Mouse (Mus musculus) cortical plate, adult 2 months (tissue): ENCODE results near the gene Samd14. TPM values are rescaled to one million over a fixed set of nuclear protein-coding genes. Genes with fewer than 3 reads are reported as not detected.

Source experiments
- H3K27ac ChIP-seq: fragments of 200-500 bp; 2 replicates; pipeline ENCODE4 v1.5.1; 2012; ENCODE audit warnings: low read length, control low read depth, inconsistent platforms; ENCODE audit not compliant: insufficient read depth
- H3K4me1 ChIP-seq: fragments of 200-500 bp; 2 replicates; pipeline ENCODE4 v1.6.1; 2011; ENCODE audit warnings: low read length; ENCODE audit not compliant: control insufficient read depth, insufficient read depth
- H3K4me3 ChIP-seq: fragments of 200-500 bp; 2 replicates; pipeline ENCODE4 v1.5.1; 2011; ENCODE audit warnings: mild to moderate bottlenecking, low read length, control low read depth; ENCODE audit not compliant: insufficient read depth
- CTCF ChIP-seq: fragments of 200-500 bp; IDR thresholded peaks from 2 replicates; pipeline ENCODE4 v1.5.1; 2011; ENCODE audit warnings: mild to moderate bottlenecking, control low read depth, low read length; ENCODE audit not compliant: insufficient read depth; ENCODE audit errors: extremely low read depth
- POLR2A ChIP-seq: fragments of 200-500 bp; IDR thresholded peaks from 2 replicates; pipeline ENCODE4 v1.6.1; 2011; ENCODE audit warnings: mild to moderate bottlenecking, low read length, control low read depth; ENCODE audit not compliant: insufficient read depth; ENCODE audit errors: extremely low read depth
- polyA plus RNA-seq: library from polyadenylated mRNA; depleted of rRNA; stranded (reverse); fragments of >200 nt; gene quantifications from 2 replicates; pipeline ENCODE4 v1.2.3, GENCODE M21; 2012; rRNA removed

Samd14 gene
- polyA plus RNA-seq, 1 experiment, result 18.0 TPM

GRCm38 (mm10) chr11:95069226-95069957 lies 59.7 kb downstream of the Samd14 start:
- Histone ChIP-seq H3K4me3 (no peak overlapping the region), H3K27ac (no peak overlapping the region), H3K4me1 (no peaks in the 10 kb centered on the region)
- TF ChIP-seq CTCF, result no peak
- no peak for TF ChIP-seq POLR2A

- TF ChIP-seq POLR2A (no peak), CTCF (no peak)
- Histone ChIP-seq H3K27ac (no peak overlapping the region), H3K4me3 (no peak overlapping the region), H3K4me1 (no peaks in the 10 kb centered on the region)
Measured at GRCm38 (mm10) chr11:95070140-95071107, 60.7 kb downstream of the Samd14 start.

- Histone ChIP-seq H3K4me3 (no peak overlapping the region), H3K4me1 (no peaks in the 10 kb centered on the region), H3K27ac (no peak overlapping the region)
- TF ChIP-seq POLR2A (no peak), CTCF (no peak)
Measured at GRCm38 (mm10) chr11:95071266-95071665, 61.6 kb downstream of the Samd14 start.

GRCm38 (mm10) chr11:95072136-95072535 lies 62.5 kb downstream of the Samd14 start:
- TF ChIP-seq CTCF (no peak), POLR2A (no peak)
- H3K27ac ChIP-seq, result no peak overlapping the region
- no peak overlapping the region for H3K4me3 ChIP-seq
- H3K4me1 ChIP-seq, result no peaks in the 10 kb centered on the region

- Histone ChIP-seq H3K4me1 (no peaks in the 10 kb centered on the region), H3K27ac (no peak overlapping the region), H3K4me3 (no peak overlapping the region)
- TF ChIP-seq CTCF, result no peak
- TF ChIP-seq POLR2A, result no peak
Measured at GRCm38 (mm10) chr11:95072804-95073203, 63.1 kb downstream of the Samd14 start.

GRCm38 (mm10) chr11:95073835-95074234 lies 64.2 kb downstream of the Samd14 start:
- no peak overlapping the region for H3K27ac ChIP-seq
- no peak overlapping the region for H3K4me3 ChIP-seq
- H3K4me1 ChIP-seq, result no peaks in the 10 kb centered on the region
- TF ChIP-seq CTCF (no peak), POLR2A (no peak)

GRCm38 (mm10) chr11:95074694-95075093 lies 65.0 kb downstream of the Samd14 start:
- no peaks in the 10 kb centered on the region for H3K4me1 ChIP-seq
- no peak overlapping the region for H3K27ac ChIP-seq
- TF ChIP-seq POLR2A (no peak), CTCF (no peak)
- no peak overlapping the region; the same call in 1 of the 2 replicates for H3K4me3 ChIP-seq

- Histone ChIP-seq H3K27ac (no peak overlapping the region), H3K4me1 (no peaks in the 10 kb centered on the region), H3K4me3 (peak overlapping the region; percentile 78)
- TF ChIP-seq CTCF (no peak), POLR2A (no peak)
Measured at GRCm38 (mm10) chr11:95075197-95076040, 65.7 kb downstream of the Samd14 start.

Other genes with a start within 250 kb of the Samd14 start
- gene Tmem92, start 227.2 kb upstream of the Samd14 start, polyA plus RNA-seq, result not detected in 2 replicates
- gene Col1a1, start 73.7 kb upstream of the Samd14 start, polyA plus RNA-seq, result 4.3 and 4.9 TPM in 2 replicates
- gene Hils1, start 42.3 kb upstream of the Samd14 start, polyA plus RNA-seq, result not detected in 2 replicates
- 1.6 and 1.8 TPM in 2 replicates for gene Sgca, start 33.6 kb upstream of the Samd14 start, polyA plus RNA-seq
- 284 and 326 TPM in 2 replicates for gene Ppp1r9b, start 18.8 kb upstream of the Samd14 start, polyA plus RNA-seq
- gene Pdk2, start 31.5 kb downstream of the Samd14 start, polyA plus RNA-seq, result 106 TPM in 2 replicates
- gene Itga3, start 66.9 kb downstream of the Samd14 start, polyA plus RNA-seq, result 15.3 and 17.7 TPM in 2 replicates
- gene Dlx3, start 110.2 kb downstream of the Samd14 start, polyA plus RNA-seq, result not detected in 2 replicates
- 0.26 and 0.29 TPM in 2 replicates for gene Dlx4, start 136.4 kb downstream of the Samd14 start, polyA plus RNA-seq